8 mouse cellular contexts compared by ENCODE assay signal in genomic region chr10:18408128-18408527, GRCm38 (mm10).
A peak's percentile ranks its signal among the peaks of the same experiment; 100 is the strongest.
DNase-seq lines count a peak whose midpoint lies in the region; ATAC-seq and TF ChIP-seq lines count a peak whose summit lies in the region.

No protein-coding gene starts in this region.

- H3K4me1 ChIP-seq in CH12.LX (ENCODE audit: control insufficient read depth in 1 of 2, insufficient read depth in 2 of 2) = peaks cover 0 to 2% of the 10 kb centered on the region in 2 experiments; a peak in 1 of 4 replicates
- H3K4me1 ChIP-seq in forebrain, postnatal 0 days (ENCODE audit: insufficient read depth) = peaks cover 25% of the 10 kb centered on the region
- no peaks in the 10 kb centered on the region; the same call in 1 of the 2 replicates for H3K4me1 ChIP-seq in liver, embryonic 16.5 days (ENCODE audit: control insufficient read depth, low read depth, low read length)

- peak; percentile 46 for DNase-seq in embryo, embryonic 10 days (ENCODE audit: low spot score)
- no peak for DNase-seq in embryo, embryonic 9.5 days (ENCODE audit: extremely low spot score)
- no peak for DNase-seq in CH12.LX (ENCODE audit: extremely low read depth)
- peak; percentile 54 for DNase-seq in forebrain, postnatal 0 days
- no peak for DNase-seq in thymus, postnatal 0 days (ENCODE audit: low spot score)
- DNase-seq in right cerebral cortex, postnatal 36 days (ENCODE audit: low spot score in 2 of 2) = no peak

- H3K4me3 ChIP-seq in CH12.LX (replicated peaks in 1 of 3; ENCODE audit: low read depth in 2 of 3, low read length in 2 of 3, poor library complexity in 1 of 3) = no peak overlapping the region
- H3K4me3 ChIP-seq in forebrain, postnatal 0 days (ENCODE audit: low read depth, low read length) = peak overlapping the region; percentile 45
- no peak overlapping the region for H3K4me3 ChIP-seq in liver, embryonic 16.5 days (ENCODE audit: low read depth, low read length)

- H3K9me3 ChIP-seq in CH12.LX (replicated peaks; ENCODE audit: low read length) = no peaks in the 10 kb centered on the region
- H3K9me3 ChIP-seq in forebrain, postnatal 0 days (ENCODE audit: low read length) = no peaks in the 10 kb centered on the region
- H3K9me3 ChIP-seq in liver, embryonic 16.5 days (replicated peaks; ENCODE audit: control insufficient read depth, low read length) = no peaks in the 10 kb centered on the region

- H3K36me3 ChIP-seq in CH12.LX (replicated peaks in 1 of 2; ENCODE audit: control insufficient read depth in 1 of 2, insufficient read depth in 1 of 2, low read length in 1 of 2) = no peaks in the 10 kb centered on the region
- no peaks in the 10 kb centered on the region for H3K36me3 ChIP-seq in forebrain, postnatal 0 days (ENCODE audit: insufficient read depth)
- H3K36me3 ChIP-seq in liver, embryonic 16.5 days (ENCODE audit: control insufficient read depth, insufficient read depth) = no peaks in the 10 kb centered on the region

- no peak overlapping the region for H3K9ac ChIP-seq in CH12.LX (ENCODE audit: insufficient read depth, low read depth)
- H3K9ac ChIP-seq in forebrain, postnatal 0 days = peak overlapping the region; percentile 57
- no peak overlapping the region for H3K9ac ChIP-seq in liver, embryonic 16.5 days (ENCODE audit: low read depth, low read length)

- H3K79me2 ChIP-seq in CH12.LX (replicated peaks; ENCODE audit: control insufficient read depth, extremely low read depth, insufficient read depth, poor library complexity, severe bottlenecking) = no peaks in the 10 kb centered on the region

- in situ Hi-C loops in CH12.LX (cut with MboI; ENCODE audit: low pct_ligation_motif_present, low pct_unique_long_range_greater_than_20kb, low sequenced_read_pairs) = no loop called here

- no peaks in the 10 kb centered on the region for H3K27me3 ChIP-seq in CH12.LX (replicated peaks)
- H3K27me3 ChIP-seq in forebrain, postnatal 0 days (ENCODE audit: insufficient read depth, low read length) = no peaks in the 10 kb centered on the region
- no peaks in the 10 kb centered on the region for H3K27me3 ChIP-seq in liver, embryonic 16.5 days (ENCODE audit: control insufficient read depth, insufficient read depth, low read depth, low read length)

- TF ChIP-seq CTCF in CH12.LX (conservative IDR thresholded peaks at IDR 0.05 in 1 of 2, IDR thresholded peaks at IDR 0.05 in 1 of 2; ENCODE audit: low read depth in 2 of 2, low read length in 2 of 2) = no peak
- no peak for TF ChIP-seq CTCF in forebrain, postnatal 0 days (IDR thresholded peaks at IDR 0.05; ENCODE audit: low read depth)

- WGBS in forebrain, postnatal 0 days = 1% methylated on average over 11 of the region's 11 CpGs
- 35% methylated on average over 11 of the region's 11 CpGs for WGBS in liver, embryonic 16.5 days (ENCODE audit: insufficient replicate concordance)

- ATAC-seq in forebrain, postnatal 0 days = no peak
- ATAC-seq in liver, embryonic 16.5 days (ENCODE audit: low read depth) = no peak
- no peak for ATAC-seq in activated CD4-positive, CD25-positive, alpha-beta regulatory T cell, adult 4 months

- no peak overlapping the region for H3K27ac ChIP-seq in CH12.LX (ENCODE audit: insufficient read depth, low read depth)
- peak overlapping the region; percentile 62; the same call in 1 of the 2 replicates for H3K27ac ChIP-seq in forebrain, postnatal 0 days (ENCODE audit: low read depth, low read length)
- no peak overlapping the region for H3K27ac ChIP-seq in liver, embryonic 16.5 days (ENCODE audit: low read length)

- TF ChIP-seq POLR2A in CH12.LX (IDR thresholded peaks at IDR 0.05; ENCODE audit: low read depth, low read length) = no peak

- no peak for TF ChIP-seq EP300 in CH12.LX (IDR thresholded peaks at IDR 0.05; ENCODE audit: low read length)

- peak overlapping the region; percentile 83 for H3K4me2 ChIP-seq in CH12.LX (ENCODE audit: insufficient read depth, low read depth, poor library complexity, severe bottlenecking)
- peak overlapping the region; percentile 77 for H3K4me2 ChIP-seq in forebrain, postnatal 0 days (ENCODE audit: low read depth)
- peak overlapping the region; percentile 51 for H3K4me2 ChIP-seq in liver, embryonic 16.5 days (ENCODE audit: low read depth, low read length)

- dilution Hi-C loops in CH12.LX (cut with MboI; ENCODE audit: extremely low pct_ligation_motif_present, extremely low pct_unique_long_range_greater_than_20kb, low sequenced_read_pairs) = no loop called here

- TF ChIP-seq RAD21 in CH12.LX (IDR thresholded peaks at IDR 0.05; ENCODE audit: low read depth, low read length) = no peak

TF ChIP-seq in CH12.LX, 34 proteins besides CTCF, POLR2A, EP300 and RAD21:
- TF ChIP-seq ETS1 (conservative IDR thresholded peaks at IDR 0.05; ENCODE audit: low read depth, low read length) = no peak
- TF ChIP-seq JUND (conservative IDR thresholded peaks at IDR 0.05; ENCODE audit: low read depth, low read length) = no peak
- TF ChIP-seq MAFK (IDR thresholded peaks at IDR 0.05; ENCODE audit: insufficient replicate concordance, low read length) = no peak
- no peak for TF ChIP-seq PAX5 (IDR thresholded peaks at IDR 0.05; ENCODE audit: low read length)
- TF ChIP-seq MXI1 (IDR thresholded peaks at IDR 0.05; ENCODE audit: low read depth, low read length) = no peak
- no peak for TF ChIP-seq USF2 (conservative IDR thresholded peaks at IDR 0.05; ENCODE audit: low read depth, low read length)
- no peak for TF ChIP-seq MYC (IDR thresholded peaks at IDR 0.05; ENCODE audit: low read depth, low read length)
- no peak for TF ChIP-seq RCOR1 (conservative IDR thresholded peaks at IDR 0.05; ENCODE audit: low read depth, low read length)
- no peak for TF ChIP-seq ZKSCAN1 (IDR thresholded peaks at IDR 0.05; ENCODE audit: borderline replicate concordance, low read depth, low read length)
- TF ChIP-seq NELFE (IDR thresholded peaks at IDR 0.05; ENCODE audit: low read depth, low read length) = no peak
- no peak for TF ChIP-seq SMC3 (IDR thresholded peaks at IDR 0.05; ENCODE audit: low read depth, low read length)
- TF ChIP-seq GABPA (IDR thresholded peaks at IDR 0.05; ENCODE audit: insufficient replicate concordance, low read depth, low read length) = no peak
- TF ChIP-seq USF1 (IDR thresholded peaks at IDR 0.05; ENCODE audit: low read depth, low read length) = no peak
- no peak for TF ChIP-seq E2F4 (IDR thresholded peaks at IDR 0.05; ENCODE audit: insufficient replicate concordance, low read depth, low read length)
- TF ChIP-seq MAZ (IDR thresholded peaks at IDR 0.05; ENCODE audit: low read depth, low read length) = no peak
- no peak for TF ChIP-seq HCFC1 (IDR thresholded peaks at IDR 0.05; ENCODE audit: low read depth, low read length)

Comparison
In these comparisons a context has a peak if more than half of its experiments do, and no peak if none do; other contexts are left out.
1. DNase-seq: peak in embryo, embryonic 10 days (single experiment) and forebrain, postnatal 0 days (single experiment); none in embryo, embryonic 9.5 days (single experiment), CH12.LX (single experiment), thymus, postnatal 0 days (single experiment) and right cerebral cortex, postnatal 36 days (0 of 2).
2. Peak in every context shown above with its lines, with median percentiles within 50 percentile points of each other: H3K4me2 ChIP-seq.